Mouse (Mus musculus) testis, postnatal 14 days (tissue): ENCODE measurements at regions not wholly inside any gene's neighbourhood (a gene's known extent, or its start where the extent isn't known, plus 50 kb on each side); places are given as distances from the start of the nearest gene placed in this dataset.

Source experiments
- DNase-seq: peaks from one replicate; pipeline ENCODE4 v3.0.0; 2021; ENCODE audit warnings: low spot score

GRCm38 (mm10) chr10:126176759-126177473 is 210.9 kb downstream of the Lrig3 start:
- DNase-seq: no peak

- DNase-seq: no peak
Observed at GRCm38 (mm10) chr10:126182386-126182785, 216.4 kb downstream of the Lrig3 start.

GRCm38 (mm10) chr10:126183961-126184360 is 218.0 kb downstream of the Lrig3 start:
- no peak for DNase-seq

GRCm38 (mm10) chr10:126185410-126185809 is 219.4 kb downstream of the Lrig3 start:
- no peak for DNase-seq

- DNase-seq: no peak
Observed at GRCm38 (mm10) chr10:126186086-126186485, 220.1 kb downstream of the Lrig3 start.

GRCm38 (mm10) chr10:126189001-126189400 is 223.0 kb downstream of the Lrig3 start:
- no peak for DNase-seq
